Mouse (Mus musculus): ENCODE data around the gene Gm21972. TPM values are rescaled to one million over a fixed set of nuclear protein-coding genes. Genes with fewer than 3 reads are reported as not detected.

Gm21972 gene
- polyA plus RNA-seq, 1 experiment from 2014 or later, result 0.26 TPM

- Histone ChIP-seq H3K4me3 (ENCODE audit: low read depth, low read length) (no peak overlapping the region), H3K4me1 (replicated peaks; ENCODE audit: control insufficient read depth, insufficient read depth, low read length) (no peaks in the 10 kb centered on the region), H3K9ac (ENCODE audit: low read length) (no peak overlapping the region), H3K4me2 (ENCODE audit: low read length) (no peak overlapping the region), H3K27ac (ENCODE audit: low read depth) (no peak overlapping the region), H3K36me3 (ENCODE audit: control insufficient read depth, insufficient read depth, low read length) (peaks cover 21% of the 10 kb centered on the region), H3K9me3 (ENCODE audit: control insufficient read depth, low read length) (no peaks in the 10 kb centered on the region), H3K27me3 (replicated peaks; ENCODE audit: control insufficient read depth, insufficient read depth, low read length) (no peaks in the 10 kb centered on the region)
- ATAC-seq (replicated peaks; ENCODE audit: low FRiP score, low TSS enrichment, low read depth) (peak; percentile 51; the same call in 1 of the 2 replicates), DNase-seq (ENCODE audit: low spot score) (peak; percentile 94)
- 50% methylated on average over 7 of the region's 7 CpGs for WGBS
Measured at GRCm38 (mm10) chr1:86178462-86179253, 45.2 kb downstream of the Gm21972 start.

GRCm38 (mm10) chr1:86182004-86182709, 48.7 kb downstream of the Gm21972 start:
- peaks cover 12% of the 10 kb centered on the region for H3K36me3 ChIP-seq (ENCODE audit: control insufficient read depth, insufficient read depth, low read length)
- H3K4me3 ChIP-seq (ENCODE audit: low read depth, low read length), result no peak overlapping the region
- H3K9me3 ChIP-seq (ENCODE audit: control insufficient read depth, low read length), result no peaks in the 10 kb centered on the region
- no peaks in the 10 kb centered on the region for H3K27me3 ChIP-seq (replicated peaks; ENCODE audit: control insufficient read depth, insufficient read depth, low read length)
- H3K9ac ChIP-seq (ENCODE audit: low read length), result no peak overlapping the region
- H3K27ac ChIP-seq (ENCODE audit: low read depth), result no peak overlapping the region
- ATAC-seq (replicated peaks; ENCODE audit: low FRiP score, low TSS enrichment, low read depth), result no peak
- 59% methylated on average over 5 of the region's 5 CpGs for WGBS
- no peak for DNase-seq (ENCODE audit: low spot score)
- no peaks in the 10 kb centered on the region for H3K4me1 ChIP-seq (replicated peaks; ENCODE audit: control insufficient read depth, insufficient read depth, low read length)
- no peak overlapping the region for H3K4me2 ChIP-seq (ENCODE audit: low read length)

GRCm38 (mm10) chr1:86183577-86184263, 50.3 kb downstream of the Gm21972 start:
- no peak overlapping the region for H3K9ac ChIP-seq (ENCODE audit: low read length)
- H3K4me3 ChIP-seq (ENCODE audit: low read depth, low read length), result no peak overlapping the region
- DNase-seq (ENCODE audit: low spot score) (no peak), ATAC-seq (replicated peaks; ENCODE audit: low FRiP score, low TSS enrichment, low read depth) (no peak)
- H3K4me2 ChIP-seq (ENCODE audit: low read length), result no peak overlapping the region
- 67% methylated on average over 4 of the region's 4 CpGs for whole genome bisulfite sequencing
- H3K4me1 ChIP-seq (replicated peaks; ENCODE audit: control insufficient read depth, insufficient read depth, low read length), result no peaks in the 10 kb centered on the region
- no peaks in the 10 kb centered on the region for H3K27me3 ChIP-seq (replicated peaks; ENCODE audit: control insufficient read depth, insufficient read depth, low read length)
- H3K9me3 ChIP-seq (ENCODE audit: control insufficient read depth, low read length), result no peaks in the 10 kb centered on the region
- H3K27ac ChIP-seq (ENCODE audit: low read depth), result no peak overlapping the region
- H3K36me3 ChIP-seq (ENCODE audit: control insufficient read depth, insufficient read depth, low read length), result peaks cover 6% of the 10 kb centered on the region; the same call in 1 of the 2 replicates

- Histone ChIP-seq H3K4me2 (ENCODE audit: low read length) (no peak overlapping the region), H3K4me1 (replicated peaks; ENCODE audit: control insufficient read depth, insufficient read depth, low read length) (no peaks in the 10 kb centered on the region), H3K27ac (ENCODE audit: low read depth) (no peak overlapping the region), H3K27me3 (replicated peaks; ENCODE audit: control insufficient read depth, insufficient read depth, low read length) (no peaks in the 10 kb centered on the region), H3K9ac (ENCODE audit: low read length) (no peak overlapping the region), H3K4me3 (ENCODE audit: low read depth, low read length) (no peak overlapping the region), H3K36me3 (ENCODE audit: control insufficient read depth, insufficient read depth, low read length) (peaks cover 16% of the 10 kb centered on the region), H3K9me3 (ENCODE audit: control insufficient read depth, low read length) (no peaks in the 10 kb centered on the region)
- 84% methylated on average over 7 of the region's 7 CpGs for WGBS
- DNase-seq (ENCODE audit: low spot score) (no peak), ATAC-seq (replicated peaks; ENCODE audit: low FRiP score, low TSS enrichment, low read depth) (no peak)
Measured at GRCm38 (mm10) chr1:86186762-86187161, 53.3 kb downstream of the Gm21972 start.

GRCm38 (mm10) chr1:86187856-86188255, 54.4 kb downstream of the Gm21972 start:
- Histone ChIP-seq H3K9ac (ENCODE audit: low read length) (no peak overlapping the region), H3K4me1 (replicated peaks; ENCODE audit: control insufficient read depth, insufficient read depth, low read length) (no peaks in the 10 kb centered on the region), H3K4me3 (ENCODE audit: low read depth, low read length) (no peak overlapping the region), H3K36me3 (ENCODE audit: control insufficient read depth, insufficient read depth, low read length) (peaks cover 16% of the 10 kb centered on the region), H3K4me2 (ENCODE audit: low read length) (no peak overlapping the region), H3K27ac (ENCODE audit: low read depth) (no peak overlapping the region), H3K9me3 (ENCODE audit: control insufficient read depth, low read length) (no peaks in the 10 kb centered on the region), H3K27me3 (replicated peaks; ENCODE audit: control insufficient read depth, insufficient read depth, low read length) (no peaks in the 10 kb centered on the region)
- ATAC-seq (replicated peaks; ENCODE audit: low FRiP score, low TSS enrichment, low read depth), result no peak
- DNase-seq (ENCODE audit: low spot score), result no peak
- WGBS, result 65% methylated on average over 2 of the region's 2 CpGs

- no peak overlapping the region for H3K4me2 ChIP-seq (ENCODE audit: low read length)
- H3K4me3 ChIP-seq (ENCODE audit: low read depth, low read length), result no peak overlapping the region
- H3K9ac ChIP-seq (ENCODE audit: low read length), result no peak overlapping the region
- ATAC-seq (replicated peaks; ENCODE audit: low FRiP score, low TSS enrichment, low read depth) (no peak), DNase-seq (ENCODE audit: low spot score) (no peak)
- H3K9me3 ChIP-seq (ENCODE audit: control insufficient read depth, low read length), result no peaks in the 10 kb centered on the region
- peaks cover 16% of the 10 kb centered on the region for H3K36me3 ChIP-seq (ENCODE audit: control insufficient read depth, insufficient read depth, low read length)
- H3K4me1 ChIP-seq (replicated peaks; ENCODE audit: control insufficient read depth, insufficient read depth, low read length), result no peaks in the 10 kb centered on the region
- no peak overlapping the region for H3K27ac ChIP-seq (ENCODE audit: low read depth)
- WGBS, result 77% methylated on average over 2 of the region's 2 CpGs
- no peaks in the 10 kb centered on the region for H3K27me3 ChIP-seq (replicated peaks; ENCODE audit: control insufficient read depth, insufficient read depth, low read length)
Measured at GRCm38 (mm10) chr1:86188271-86188670, 54.8 kb downstream of the Gm21972 start.

- H3K4me2 ChIP-seq (ENCODE audit: low read length), result no peak overlapping the region
- H3K9me3 ChIP-seq (ENCODE audit: control insufficient read depth, low read length), result no peaks in the 10 kb centered on the region
- ATAC-seq (replicated peaks; ENCODE audit: low FRiP score, low TSS enrichment, low read depth) (no peak), DNase-seq (ENCODE audit: low spot score) (no peak)
- whole genome bisulfite sequencing, result 78% methylated on average over 6 of the region's 6 CpGs
- H3K27ac ChIP-seq (ENCODE audit: low read depth), result no peak overlapping the region
- no peak overlapping the region for H3K9ac ChIP-seq (ENCODE audit: low read length)
- no peak overlapping the region for H3K4me3 ChIP-seq (ENCODE audit: low read depth, low read length)
- peaks cover 18% of the 10 kb centered on the region for H3K36me3 ChIP-seq (ENCODE audit: control insufficient read depth, insufficient read depth, low read length)
- no peaks in the 10 kb centered on the region for H3K27me3 ChIP-seq (replicated peaks; ENCODE audit: control insufficient read depth, insufficient read depth, low read length)
- H3K4me1 ChIP-seq (replicated peaks; ENCODE audit: control insufficient read depth, insufficient read depth, low read length), result no peaks in the 10 kb centered on the region
Measured at GRCm38 (mm10) chr1:86189034-86189702, 55.7 kb downstream of the Gm21972 start.

- no peak for DNase-seq (ENCODE audit: low spot score)
- no peaks in the 10 kb centered on the region for H3K9me3 ChIP-seq (ENCODE audit: control insufficient read depth, low read length)
- 80% methylated on average over 6 of the region's 6 CpGs for WGBS
- no peaks in the 10 kb centered on the region for H3K4me1 ChIP-seq (replicated peaks; ENCODE audit: control insufficient read depth, insufficient read depth, low read length)
- no peak overlapping the region for H3K4me3 ChIP-seq (ENCODE audit: low read depth, low read length)
- no peak overlapping the region for H3K27ac ChIP-seq (ENCODE audit: low read depth)
- no peak overlapping the region for H3K4me2 ChIP-seq (ENCODE audit: low read length)
- H3K9ac ChIP-seq (ENCODE audit: low read length), result no peak overlapping the region
- H3K36me3 ChIP-seq (ENCODE audit: control insufficient read depth, insufficient read depth, low read length), result peaks cover 19% of the 10 kb centered on the region
- no peak for ATAC-seq (replicated peaks; ENCODE audit: low FRiP score, low TSS enrichment, low read depth)
- no peaks in the 10 kb centered on the region for H3K27me3 ChIP-seq (replicated peaks; ENCODE audit: control insufficient read depth, insufficient read depth, low read length)
Measured at GRCm38 (mm10) chr1:86190843-86191242, 57.4 kb downstream of the Gm21972 start.
